Mouse (Mus musculus) adrenal gland, postnatal 14 days (tissue): ENCODE measurements at regions not wholly inside any gene's neighbourhood (a gene's known extent, or its start where the extent isn't known, plus 50 kb on each side); places are given as distances from the start of the nearest gene placed in this dataset.

Experiments
- DNase-seq: peaks from one replicate; pipeline ENCODE4 v3.0.0; 2021; ENCODE audit warnings: mixed read lengths

DNA sequence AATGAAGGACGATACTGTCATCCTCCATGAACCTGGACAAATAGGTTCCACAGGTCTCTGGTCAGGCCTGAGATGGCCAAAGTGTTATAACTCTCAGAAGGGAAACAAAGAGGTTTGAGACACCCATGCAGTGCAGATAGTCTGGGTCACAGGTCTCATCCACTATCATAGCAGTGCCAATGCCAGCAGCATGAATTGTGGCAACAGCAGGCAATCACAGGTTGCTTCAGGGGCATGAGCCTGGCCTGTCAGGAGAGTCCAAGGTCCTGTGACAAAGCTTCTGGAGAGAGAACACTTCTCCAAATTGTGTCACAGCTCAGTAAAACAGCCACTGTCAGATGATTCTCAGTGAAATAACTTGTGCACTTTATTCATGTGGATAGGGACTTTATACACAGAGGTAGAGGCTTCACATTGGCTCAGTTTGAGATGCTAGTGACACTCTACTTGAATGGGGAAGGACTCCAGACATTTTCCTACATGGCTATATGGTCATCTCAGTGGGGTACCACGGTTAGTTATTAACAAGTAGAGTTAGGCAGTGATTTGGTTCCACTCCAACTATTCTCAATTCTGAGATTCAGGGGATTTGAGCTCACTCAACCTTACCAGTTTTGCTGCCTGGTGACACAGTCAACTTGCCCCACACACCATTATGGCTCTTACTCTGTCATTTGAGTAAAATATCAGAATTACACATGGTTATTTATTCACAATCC is 803.8 kb downstream of the Dnajb9 start:
- DNase-seq, result peak; percentile 4
